Mouse (Mus musculus) central nervous system, embryonic 18 days (tissue): ENCODE results near the gene Klhl11. TPM values are rescaled to one million over a fixed set of nuclear protein-coding genes. Genes with fewer than 3 reads are reported as not detected.

Experiments
- polyA plus RNA-seq: library from polyadenylated mRNA; depleted of rRNA; stranded (reverse); fragments of >200 nt; gene quantifications from 2 replicates; pipeline ENCODE4 v1.2.3, GENCODE M21; 2012; rRNA removed

Gene Klhl11
- polyA plus RNA-seq = 7.3 and 7.7 TPM in 2 replicates

DNA sequence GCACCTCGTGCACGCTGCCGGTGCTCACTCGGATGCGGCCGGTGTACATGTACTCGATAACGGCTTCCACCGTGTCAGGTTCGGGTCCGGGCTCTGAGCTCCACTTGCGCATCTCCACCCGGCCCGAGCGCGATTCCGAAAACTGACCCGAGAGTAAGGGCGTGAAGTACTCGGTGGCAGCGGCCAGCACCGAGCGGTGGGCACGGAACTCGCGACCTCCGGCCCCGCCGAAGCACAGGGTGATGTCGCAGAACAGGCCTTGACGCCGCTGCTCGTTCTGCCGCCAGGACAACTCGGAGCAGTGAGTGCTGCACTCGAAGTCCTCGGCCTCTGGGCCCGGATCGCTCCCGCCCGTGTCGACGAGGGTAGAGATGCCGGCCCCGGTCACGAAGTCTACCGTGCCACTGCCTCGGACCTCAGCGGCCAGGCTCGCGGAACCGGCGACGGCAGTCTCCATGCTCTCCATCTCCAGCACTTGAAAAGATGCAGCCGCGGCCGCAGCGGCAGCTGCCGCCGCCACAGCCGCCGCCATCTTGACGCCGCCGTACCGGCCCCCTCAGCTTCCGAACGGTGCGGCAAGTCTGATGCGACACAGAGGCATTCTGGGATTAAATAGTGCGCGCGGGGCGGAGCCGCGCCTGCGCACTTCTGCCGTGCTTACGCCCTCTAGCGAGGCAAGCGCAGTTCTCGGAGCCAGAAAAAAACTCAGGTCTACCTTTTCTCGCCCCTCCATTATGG, at the start of gene Klhl11:
Gene Klhl11, minus strand, starts transcription at position 545 of the 738 bp plus-strand sequence.

DNA sequence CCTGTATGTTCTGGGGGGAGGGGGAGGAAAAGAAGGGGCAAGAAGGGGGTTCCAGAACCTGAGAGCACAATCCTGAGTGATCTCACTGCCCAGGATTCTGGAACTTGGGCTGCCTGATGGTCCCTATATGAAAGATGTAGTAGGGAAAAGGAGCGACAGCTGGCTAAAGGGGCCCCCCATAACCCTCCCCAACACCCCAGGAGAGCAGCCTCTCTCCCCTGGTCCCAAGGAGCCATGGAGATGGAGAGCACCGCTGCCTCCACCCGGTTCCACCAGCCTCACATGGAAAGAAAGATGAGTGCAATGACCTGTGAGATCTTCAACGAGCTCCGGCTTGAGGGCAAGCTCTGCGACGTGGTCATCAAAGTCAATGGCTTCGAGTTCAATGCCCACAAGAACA, 30.7 kb downstream of the Klhl11 start, which contains the start of the genes Nt5c3b and Klhl10:
Gene Nt5c3b, minus strand, starts transcription at position 12 of the 400 bp plus-strand sequence.
Gene Klhl10, plus strand, starts transcription at position 121 of the 400 bp plus-strand sequence.

DNA sequence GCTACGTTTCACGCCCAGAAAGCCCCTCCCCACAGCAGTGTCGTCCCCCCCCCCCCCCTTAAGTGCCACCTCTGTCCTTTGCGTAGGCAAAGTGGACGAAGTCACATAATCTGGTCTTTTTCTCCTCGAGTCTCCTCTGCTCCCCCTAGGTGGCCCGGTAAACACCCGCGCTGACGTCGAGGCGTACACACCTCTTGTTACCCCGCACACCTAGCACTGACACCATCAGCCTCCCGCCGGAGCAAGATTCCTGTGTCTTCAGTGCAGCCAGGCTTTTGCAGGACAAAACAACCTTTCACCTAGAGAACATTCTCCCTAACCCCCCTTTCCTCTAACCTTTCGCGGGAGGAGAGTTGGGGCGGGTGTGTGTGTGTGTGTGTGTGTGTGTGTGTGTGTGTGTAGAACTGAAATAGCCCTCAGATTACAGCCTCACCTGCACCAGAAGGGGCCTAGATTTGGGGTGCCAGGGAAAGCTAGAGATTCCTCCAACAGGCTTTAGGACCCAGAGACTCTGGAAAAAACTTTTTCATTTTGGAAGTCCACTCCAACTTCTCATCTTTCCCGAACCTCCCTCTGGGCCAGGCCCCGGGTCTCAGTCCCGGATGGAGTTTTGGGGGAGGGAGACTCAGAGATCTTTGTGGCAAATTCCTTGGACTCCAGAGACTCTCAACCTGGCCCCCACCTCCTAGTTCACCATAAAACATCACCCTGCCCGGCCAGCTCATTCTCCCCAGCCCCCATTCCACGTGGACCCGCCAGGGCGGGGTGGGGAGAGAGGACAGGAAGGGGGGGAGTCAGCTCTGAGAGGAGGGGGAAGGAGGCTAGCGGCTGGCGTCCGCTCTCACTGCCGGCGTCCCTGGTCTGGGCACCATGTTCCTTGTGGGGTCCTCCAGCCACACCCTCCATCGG, 57.4 kb downstream of the Klhl11 start, which contains the start of gene Fkbp10:
Gene Fkbp10, plus strand, starts transcription at position 784 of the 909 bp plus-strand sequence.

DNA sequence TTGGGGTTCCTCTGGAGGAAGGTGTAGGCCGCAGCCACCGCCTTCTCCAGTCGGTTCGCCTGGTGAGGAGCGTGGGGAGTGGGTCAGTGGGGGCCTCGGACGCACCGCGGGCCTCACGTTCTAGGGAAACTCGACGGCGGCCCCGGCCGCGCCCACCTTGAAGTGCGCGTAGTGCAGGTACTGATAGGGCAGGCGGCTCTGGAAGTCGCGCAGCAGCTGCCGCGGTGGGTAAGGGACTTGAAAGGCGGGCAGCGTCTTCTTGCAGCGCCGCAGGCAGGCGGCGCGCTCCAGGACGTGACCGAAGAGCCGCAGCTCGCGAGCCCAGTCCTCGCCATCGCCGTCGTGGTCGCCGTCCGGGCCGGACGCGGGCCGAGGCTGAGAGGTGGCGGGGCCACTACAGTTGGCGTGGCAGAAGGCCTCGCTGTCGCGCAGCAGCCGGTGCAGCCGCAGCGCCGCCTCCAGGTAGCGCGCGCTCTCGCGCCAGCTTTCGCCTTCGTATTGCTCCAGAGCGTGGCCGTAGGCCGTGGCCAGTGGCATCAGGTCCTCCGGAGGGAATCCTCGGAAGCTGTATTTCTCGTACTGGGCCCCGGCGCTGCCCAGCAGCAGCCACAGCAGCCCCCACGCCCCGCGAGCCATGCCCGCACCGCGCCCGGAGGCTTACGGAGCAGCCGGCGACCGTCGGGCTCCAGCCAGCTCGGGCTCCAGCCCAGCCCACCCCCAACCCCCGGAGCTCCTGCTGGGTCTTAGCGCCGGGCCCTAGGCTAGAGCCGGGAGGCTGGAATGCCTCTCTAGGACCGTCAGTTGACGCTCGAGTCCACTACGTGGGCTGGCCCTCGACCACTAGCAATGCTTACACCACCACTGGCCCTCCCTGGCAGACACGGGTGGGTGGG, 58.3 kb downstream of the Klhl11 start, which contains the start of gene P3h4:
Gene P3h4, minus strand, starts transcription at position 816 of the 893 bp plus-strand sequence.

Other genes with a start within 250 kb of the Klhl11 start
- 0.05 and 5.7 TPM in 2 replicates for gene Krt16, start 223.8 kb downstream of the Klhl11 start, polyA plus RNA-seq
- gene Krt17, start 211.7 kb downstream of the Klhl11 start, polyA plus RNA-seq = 0.47 and 2.3 TPM in 2 replicates
- gene Krt42, start 202.9 kb downstream of the Klhl11 start, polyA plus RNA-seq = 0.08 TPM in 1 of 2 replicates, not detected in the other
- 346 and 359 TPM in 2 replicates for gene Eif1, start 152.9 kb downstream of the Klhl11 start, polyA plus RNA-seq
- 0.16 and 0.25 TPM in 2 replicates for gene Gast, start 138.3 kb downstream of the Klhl11 start, polyA plus RNA-seq
- 272 and 284 TPM in 2 replicates for gene Hap1, start 116.6 kb downstream of the Klhl11 start, polyA plus RNA-seq
- 57.0 and 66.3 TPM in 2 replicates for gene Jup, start 75.0 kb downstream of the Klhl11 start, polyA plus RNA-seq
- 18.6 and 21.5 TPM in 2 replicates for gene P3h4, start 57.9 kb downstream of the Klhl11 start, polyA plus RNA-seq
- gene Fkbp10, start 57.0 kb downstream of the Klhl11 start, polyA plus RNA-seq = 15.9 and 24.1 TPM in 2 replicates
- 119 and 121 TPM in 2 replicates for gene Nt5c3b, start 30.9 kb downstream of the Klhl11 start, polyA plus RNA-seq
- 1.2 and 1.4 TPM in 2 replicates for gene Klhl10, start 30.8 kb downstream of the Klhl11 start, polyA plus RNA-seq
- 170 and 173 TPM in 2 replicates for gene Acly, start 55.3 kb upstream of the Klhl11 start, polyA plus RNA-seq
- gene Ttc25, start 72.9 kb upstream of the Klhl11 start, polyA plus RNA-seq = 1.2 and 1.4 TPM in 2 replicates
- 32.3 and 38.8 TPM in 2 replicates for gene Cnp, start 102.2 kb upstream of the Klhl11 start, polyA plus RNA-seq
- 76.1 and 76.4 TPM in 2 replicates for gene Nkiras2, start 146.5 kb upstream of the Klhl11 start, polyA plus RNA-seq
- gene Dnajc7, start 147.4 kb upstream of the Klhl11 start, polyA plus RNA-seq = 192 and 206 TPM in 2 replicates
- gene Zfp385c, start 219.7 kb upstream of the Klhl11 start, polyA plus RNA-seq = 0.34 and 1.4 TPM in 2 replicates
- 2.8 and 3.5 TPM in 2 replicates for gene Dhx58, start 231.5 kb upstream of the Klhl11 start, polyA plus RNA-seq
- gene Kat2a, start 239.7 kb upstream of the Klhl11 start, polyA plus RNA-seq = 59.7 and 62.8 TPM in 2 replicates
- gene Hspb9, start 241.1 kb upstream of the Klhl11 start, polyA plus RNA-seq = not detected in 2 replicates